Mouse (Mus musculus) forebrain, embryonic 15.5 days (tissue): Measurements from ENCODE around the gene Mphosph9. TPM values are rescaled to one million over a fixed set of nuclear protein-coding genes. Genes with fewer than 3 reads are reported as not detected.
"Not testable (repeated sequence)": the region's sequence is repeated elsewhere in the genome, so short reads cannot be mapped to it uniquely, and the experiment has no call there.

Experiments used
- ATAC-seq: fragments of 200-750 bp; cut with Nextera tagmentation; replicated peaks from 2 replicates; pipeline ENCODE4 v1.8.0; 2017; ENCODE audit warnings: mild to moderate bottlenecking, moderate TSS enrichment, moderate library complexity
- H3K27ac ChIP-seq: fragments of 300-500 bp; sonication (generic); replicated peaks from 2 replicates; pipeline ENCODE4 v1.5.1; 2015; ENCODE audit warnings: mild to moderate bottlenecking, inconsistent platforms
- H3K27me3 ChIP-seq: fragments of 300-500 bp; sonication (generic); 2 replicates; pipeline ENCODE4 v1.6.1; 2015; ENCODE audit warnings: inconsistent platforms
- H3K36me3 ChIP-seq: fragments of 300-500 bp; sonication (generic); 2 replicates; pipeline ENCODE4 v1.6.1; 2015; ENCODE audit warnings: mild to moderate bottlenecking, inconsistent platforms
- H3K4me1 ChIP-seq: fragments of 300-500 bp; sonication (generic); 2 replicates; pipeline ENCODE4 v1.6.1; 2015; ENCODE audit warnings: inconsistent platforms
- H3K4me2 ChIP-seq: fragments of 300-500 bp; sonication (generic); replicated peaks from 2 replicates; pipeline ENCODE4 v1.6.1; 2015; ENCODE audit warnings: mild to moderate bottlenecking, inconsistent platforms
- H3K4me3 ChIP-seq: fragments of 300-500 bp; sonication (generic); 2 replicates; pipeline ENCODE4 v1.5.1; 2015; ENCODE audit warnings: mild to moderate bottlenecking, inconsistent platforms
- H3K9ac ChIP-seq: fragments of 300-500 bp; sonication (generic); replicated peaks from 2 replicates; pipeline ENCODE4 v1.6.1; 2015; ENCODE audit warnings: mild to moderate bottlenecking, inconsistent platforms
- H3K9me3 ChIP-seq: fragments of 300-500 bp; sonication (generic); 2 replicates; pipeline ENCODE4 v1.6.1; 2016; ENCODE audit warnings: inconsistent platforms
- WGBS: fragments of 180-500 bp; shearing (Covaris S2); methylation state at CpG from one replicate; pipeline ENCODE4 v1.1.7; 2015; ENCODE audit warnings: mixed read lengths; 5-methylcytosine and 5-hydroxymethylcytosine counted together
- polyA plus RNA-seq: library from polyadenylated mRNA; unstranded; fragments of >200 nt; fragmentation: Nextera tagmentation; extraction: Ambion mirVana; gene quantifications from 2 replicates; pipeline ENCODE4 v1.2.1, GENCODE M21; 2015

The Mphosph9 gene
- polyA plus RNA-seq, 1 experiment from 2014 or later = 16.4 TPM

- not testable (repeated sequence) for H3K4me1 ChIP-seq, H3K9me3 ChIP-seq, H3K27ac ChIP-seq, H3K4me3 ChIP-seq, H3K9ac ChIP-seq, H3K27me3 ChIP-seq, ATAC-seq, H3K4me2 ChIP-seq
- 59% methylated on average over 3 of the region's 4 CpGs for WGBS
- peaks cover 49% of the 10 kb centered on the region for H3K36me3 ChIP-seq
Measured at GRCm38 (mm10) chr5:124299307-124299706, 28.5 kb downstream of the Mphosph9 start.

DNA sequence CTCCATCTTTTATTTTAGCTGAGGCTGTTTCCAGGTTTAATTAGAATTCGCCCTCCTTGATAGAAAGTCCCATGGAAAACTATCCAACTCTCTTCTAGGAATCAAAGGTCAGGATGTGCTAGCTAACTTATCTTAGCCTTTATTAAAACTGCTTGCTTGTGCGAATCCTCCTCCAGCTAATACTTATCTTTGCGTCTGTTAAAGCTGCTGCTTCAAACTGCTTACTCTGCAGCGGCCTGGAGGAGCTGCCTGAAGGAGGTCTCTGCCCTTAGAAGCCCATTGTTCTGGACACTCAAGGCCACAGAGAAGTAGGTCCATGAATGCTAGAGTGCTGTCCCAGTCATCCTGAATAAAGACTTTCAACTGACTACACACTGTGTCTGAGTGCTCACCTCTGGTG lies 31.3 kb downstream of the Mphosph9 start:
- Histone ChIP-seq H3K9me3 (no peaks in the 10 kb centered on the region), H3K27me3 (no peaks in the 10 kb centered on the region), H3K36me3 (peaks cover 60% of the 10 kb centered on the region), H3K4me2 (no peak overlapping the region), H3K9ac (no peak overlapping the region), H3K4me3 (no peak overlapping the region), H3K4me1 (no peaks in the 10 kb centered on the region), H3K27ac (no peak overlapping the region)
- ATAC-seq = no peak
- 91% methylated on average over 4 of the region's 4 CpGs for WGBS

DNA sequence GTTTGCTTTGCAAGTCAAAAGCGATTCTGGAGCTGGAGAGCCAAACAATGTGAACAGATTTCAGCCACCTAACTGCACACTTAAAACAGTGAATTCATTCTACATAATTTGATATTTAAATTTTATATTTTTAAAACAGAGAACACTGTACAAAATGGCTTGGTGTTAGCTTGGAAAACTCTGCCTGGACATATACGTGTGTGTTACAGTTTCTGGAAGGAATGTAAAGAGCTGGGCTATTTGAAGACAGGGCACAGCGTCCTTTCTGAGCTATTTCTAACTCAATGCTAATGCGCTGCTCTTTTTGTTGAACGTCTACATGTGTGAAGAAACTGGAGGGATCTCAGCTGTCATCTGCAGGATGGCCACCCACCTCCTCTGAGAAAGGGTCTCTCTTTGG lies 33.8 kb downstream of the Mphosph9 start:
- H3K4me2 ChIP-seq = no peak overlapping the region
- no peaks in the 10 kb centered on the region for H3K4me1 ChIP-seq
- H3K27me3 ChIP-seq = no peaks in the 10 kb centered on the region
- H3K9ac ChIP-seq = no peak overlapping the region
- no peak overlapping the region for H3K27ac ChIP-seq
- WGBS = 90% methylated on average over 5 of the region's 5 CpGs
- H3K4me3 ChIP-seq = no peak overlapping the region
- peaks cover 80% of the 10 kb centered on the region for H3K36me3 ChIP-seq
- no peak for ATAC-seq
- no peaks in the 10 kb centered on the region for H3K9me3 ChIP-seq

- Histone ChIP-seq H3K4me2 (no peak overlapping the region), H3K4me1 (no peaks in the 10 kb centered on the region), H3K9ac (no peak overlapping the region), H3K36me3 (peaks cover 79% of the 10 kb centered on the region), H3K9me3 (no peaks in the 10 kb centered on the region), H3K4me3 (no peak overlapping the region), H3K27me3 (no peaks in the 10 kb centered on the region), H3K27ac (no peak overlapping the region)
- ATAC-seq = no peak
- WGBS = 97% methylated on average over 4 of the region's 4 CpGs
Measured at GRCm38 (mm10) chr5:124290216-124290615, 37.6 kb downstream of the Mphosph9 start.

DNA sequence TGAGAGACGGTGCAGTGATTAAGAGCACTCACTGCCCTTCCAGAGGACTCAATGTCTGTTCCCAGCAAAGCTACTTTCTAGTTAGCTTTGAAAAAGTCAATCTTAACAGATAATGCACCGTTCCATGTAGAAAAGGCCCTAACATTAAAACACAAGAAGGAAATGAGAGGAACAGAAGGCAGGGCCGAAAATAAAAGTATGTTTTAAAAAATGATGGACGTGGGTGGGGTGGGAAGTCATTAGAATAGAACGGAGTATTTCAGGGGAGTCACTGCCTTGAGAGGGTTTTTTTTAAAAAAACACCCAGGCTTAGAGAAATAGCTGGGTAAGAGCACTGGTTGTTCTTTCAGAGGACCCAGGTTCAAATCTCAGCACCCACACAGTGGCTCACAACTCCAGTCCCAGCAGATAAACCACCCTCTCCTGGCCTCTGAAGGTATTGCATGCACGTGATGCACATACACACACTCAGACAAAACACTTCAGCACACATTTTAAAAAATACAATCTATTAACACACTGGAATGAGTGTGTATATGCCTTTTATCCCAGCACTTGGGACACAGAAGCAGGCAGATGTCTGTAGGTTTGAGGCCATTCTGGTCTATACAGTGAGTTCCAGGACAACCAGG lies 40.0 kb downstream of the Mphosph9 start:
- ATAC-seq = no peak
- no peak overlapping the region for H3K27ac ChIP-seq
- no peak overlapping the region for H3K4me2 ChIP-seq
- H3K36me3 ChIP-seq = peaks cover 79% of the 10 kb centered on the region
- no peaks in the 10 kb centered on the region for H3K27me3 ChIP-seq
- H3K4me1 ChIP-seq = no peaks in the 10 kb centered on the region
- WGBS = 98% methylated on average over 6 of the region's 6 CpGs
- no peak overlapping the region for H3K9ac ChIP-seq
- no peak overlapping the region for H3K4me3 ChIP-seq
- H3K9me3 ChIP-seq = no peaks in the 10 kb centered on the region

GRCm38 (mm10) chr5:124284330-124284729 lies 43.4 kb downstream of the Mphosph9 start:
- WGBS = 60% methylated on average over 3 of the region's 3 CpGs
- ATAC-seq = no peak
- H3K36me3 ChIP-seq = peaks cover 70% of the 10 kb centered on the region

GRCm38 (mm10) chr5:124282854-124283253 lies 44.9 kb downstream of the Mphosph9 start:
- Histone ChIP-seq H3K9ac (no peak overlapping the region), H3K27me3 (no peaks in the 10 kb centered on the region), H3K4me2 (no peak overlapping the region), H3K9me3 (no peaks in the 10 kb centered on the region), H3K27ac (no peak overlapping the region), H3K36me3 (peaks cover 66% of the 10 kb centered on the region), H3K4me3 (no peak overlapping the region), H3K4me1 (no peaks in the 10 kb centered on the region)
- no peak for ATAC-seq
- 93% methylated on average over 2 of the region's 2 CpGs for WGBS

More at GRCm38 (mm10) chr5:124284330-124284729, 43.4 kb downstream of the Mphosph9 start:
- no peak overlapping the region for H3K9ac ChIP-seq
- no peaks in the 10 kb centered on the region for H3K4me1 ChIP-seq
- H3K27me3 ChIP-seq = no peaks in the 10 kb centered on the region
- H3K9me3 ChIP-seq = no peaks in the 10 kb centered on the region
- no peak overlapping the region for H3K27ac ChIP-seq
- no peak overlapping the region for H3K4me2 ChIP-seq
- H3K4me3 ChIP-seq = no peak overlapping the region

GRCm38 (mm10) chr5:124270226-124270625 lies 57.5 kb downstream of the Mphosph9 start:
- Histone ChIP-seq H3K4me2 (no peak overlapping the region), H3K9me3 (no peaks in the 10 kb centered on the region), H3K4me3 (no peak overlapping the region), H3K9ac (no peak overlapping the region), H3K36me3 (peaks cover 19% of the 10 kb centered on the region), H3K4me1 (peaks cover 26% of the 10 kb centered on the region), H3K27me3 (no peaks in the 10 kb centered on the region), H3K27ac (peak overlapping the region; percentile 82)
- 60% methylated on average over 5 of the region's 5 CpGs for WGBS
- ATAC-seq = no peak

DNA sequence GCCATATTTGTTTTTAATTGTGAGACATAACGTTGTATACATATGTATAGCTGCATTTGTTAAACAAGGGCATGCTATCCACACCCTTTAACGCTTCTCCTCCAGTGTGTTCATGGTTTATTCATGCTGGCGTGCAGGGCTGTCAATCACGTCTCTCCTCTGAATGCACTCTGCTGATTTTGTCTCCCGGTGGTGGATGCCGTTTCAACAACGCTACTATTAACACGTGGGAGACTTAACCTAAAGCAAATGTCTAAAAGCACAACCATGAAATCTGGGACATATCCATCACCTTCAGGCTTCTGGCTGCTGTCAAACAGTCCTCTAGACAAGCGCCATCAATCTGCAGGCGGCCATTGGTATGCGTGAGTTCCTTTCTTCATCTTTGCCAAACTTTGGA lies 58.1 kb downstream of the Mphosph9 start:
- H3K4me2 ChIP-seq = no peak overlapping the region; the same call in 1 of the 2 replicates
- H3K27ac ChIP-seq = peak overlapping the region; percentile 82
- H3K9ac ChIP-seq = no peak overlapping the region
- no peaks in the 10 kb centered on the region for H3K9me3 ChIP-seq
- H3K27me3 ChIP-seq = no peaks in the 10 kb centered on the region
- 21% methylated on average over 11 of the region's 11 CpGs for whole genome bisulfite sequencing
- H3K4me3 ChIP-seq = no peak overlapping the region
- peak; percentile 95 for ATAC-seq
- H3K36me3 ChIP-seq = peaks cover 18% of the 10 kb centered on the region
- H3K4me1 ChIP-seq = peaks cover 26% of the 10 kb centered on the region

GRCm38 (mm10) chr5:124267652-124268051 lies 60.1 kb downstream of the Mphosph9 start:
- Histone ChIP-seq H3K9ac (no peak overlapping the region), H3K9me3 (no peaks in the 10 kb centered on the region), H3K36me3 (peaks cover 35% of the 10 kb centered on the region), H3K4me2 (no peak overlapping the region), H3K4me3 (no peak overlapping the region), H3K27me3 (no peaks in the 10 kb centered on the region), H3K4me1 (peaks cover 26% of the 10 kb centered on the region), H3K27ac (no peak overlapping the region)
- 94% methylated on average over 6 of the region's 6 CpGs for WGBS
- no peak for ATAC-seq

DNA sequence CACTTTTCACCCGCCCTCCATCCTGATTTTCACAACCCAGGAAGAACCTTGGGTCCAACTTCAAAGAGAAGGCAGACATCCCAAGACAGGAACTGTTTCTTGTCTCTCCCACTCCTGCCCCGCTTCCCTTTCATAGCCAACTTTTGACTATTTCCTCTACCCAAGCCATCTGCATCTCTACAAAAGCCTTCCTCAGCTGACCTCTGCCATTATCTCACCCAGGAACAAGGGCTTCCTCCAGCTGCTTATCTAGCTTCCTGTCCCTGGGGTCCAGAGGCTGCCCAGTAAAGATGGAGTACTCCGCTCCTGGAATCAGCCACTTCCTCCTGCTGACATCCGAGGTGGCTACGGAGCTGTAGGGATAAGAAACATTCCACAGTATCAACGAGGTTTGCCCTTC lies 61.0 kb downstream of the Mphosph9 start:
- peaks cover 26% of the 10 kb centered on the region for H3K4me1 ChIP-seq
- 92% methylated on average over 6 of the region's 6 CpGs for WGBS
- no peaks in the 10 kb centered on the region for H3K27me3 ChIP-seq
- H3K36me3 ChIP-seq = peaks cover 39% of the 10 kb centered on the region
- H3K4me3 ChIP-seq = no peak overlapping the region
- H3K9me3 ChIP-seq = no peaks in the 10 kb centered on the region
- no peak overlapping the region for H3K9ac ChIP-seq
- no peak overlapping the region for H3K4me2 ChIP-seq
- no peak overlapping the region for H3K27ac ChIP-seq
- no peak for ATAC-seq

GRCm38 (mm10) chr5:124263246-124263645 lies 64.5 kb downstream of the Mphosph9 start:
- WGBS = 82% methylated on average over 4 of the region's 4 CpGs
- Histone ChIP-seq H3K9me3 (no peaks in the 10 kb centered on the region), H3K4me3 (no peak overlapping the region), H3K36me3 (peaks cover 50% of the 10 kb centered on the region), H3K4me2 (no peak overlapping the region), H3K4me1 (no peaks in the 10 kb centered on the region), H3K27me3 (no peaks in the 10 kb centered on the region), H3K9ac (no peak overlapping the region), H3K27ac (no peak overlapping the region)
- no peak for ATAC-seq

- Histone ChIP-seq H3K4me2 (no peak overlapping the region), H3K9me3 (no peaks in the 10 kb centered on the region), H3K36me3 (peaks cover 62% of the 10 kb centered on the region), H3K27me3 (no peaks in the 10 kb centered on the region), H3K4me1 (no peaks in the 10 kb centered on the region), H3K9ac (no peak overlapping the region), H3K27ac (no peak overlapping the region), H3K4me3 (no peak overlapping the region)
- WGBS = 89% methylated on average over 4 of the region's 4 CpGs
- ATAC-seq = no peak
Measured at GRCm38 (mm10) chr5:124262090-124262489, 65.7 kb downstream of the Mphosph9 start.
